Mouse (Mus musculus): Measurements from ENCODE around the gene Nbea. TPM values are rescaled to one million over a fixed set of nuclear protein-coding genes. Genes with fewer than 3 reads are reported as not detected.

Nbea gene
- polyA plus RNA-seq, 1 experiment from 2014 or later, result 25.7 TPM

GRCm38 (mm10) chr3:56065234-56065633 lies 118.3 kb downstream of the Nbea start:
- Histone ChIP-seq H3K27me3 (ENCODE audit: control insufficient read depth, insufficient read depth, low read length) (no peaks in the 10 kb centered on the region), H3K36me3 (ENCODE audit: control insufficient read depth, insufficient read depth, low read length) (no peaks in the 10 kb centered on the region), H3K9me3 (ENCODE audit: control insufficient read depth, low read length) (no peaks in the 10 kb centered on the region), H3K27ac (ENCODE audit: low read depth, low read length) (no peak overlapping the region), H3K4me1 (ENCODE audit: control insufficient read depth, insufficient read depth, low read length) (no peaks in the 10 kb centered on the region), H3K4me3 (ENCODE audit: low read depth, low read length) (no peak overlapping the region), H3K9ac (ENCODE audit: low read length) (no peak overlapping the region), H3K4me2 (no peak overlapping the region)
- no peak for DNase-seq (ENCODE audit: low spot score, missing footprints)
- WGBS, result 86% methylated on average over 4 of the region's 4 CpGs
- ATAC-seq (ENCODE audit: low FRiP score), result no peak

DNA sequence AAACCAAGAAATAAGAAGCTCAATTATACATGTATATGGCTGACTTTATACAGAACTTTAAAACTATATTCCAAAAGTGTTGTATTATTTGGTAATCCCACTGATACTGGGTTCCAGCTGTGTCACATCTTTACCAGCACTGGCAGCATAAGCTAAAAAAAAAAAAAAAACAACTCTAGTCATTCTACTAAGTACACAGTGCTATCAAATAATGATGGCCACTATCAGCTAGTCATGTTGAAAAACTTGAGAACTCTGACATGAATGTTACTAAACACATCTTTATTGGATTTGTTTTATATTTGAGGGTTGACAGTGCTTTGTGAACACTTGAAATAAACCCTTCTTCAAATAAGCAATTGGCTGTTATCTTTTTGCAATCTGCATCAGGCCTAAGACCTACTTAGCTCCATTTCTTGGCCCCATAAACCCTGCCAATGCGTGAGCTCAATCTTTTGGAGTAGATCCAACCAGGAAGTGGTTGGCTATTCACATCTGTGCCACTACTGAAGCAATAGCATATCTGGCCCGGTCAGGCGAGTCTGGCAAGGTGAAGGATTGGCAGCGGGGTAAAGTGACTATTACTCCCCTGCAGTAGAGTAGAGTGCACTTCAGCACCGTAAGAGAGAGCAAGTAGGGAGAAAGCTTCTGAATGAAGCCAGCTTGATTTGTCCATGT lies 137.7 kb downstream of the Nbea start:
- Histone ChIP-seq H3K4me1 (ENCODE audit: control insufficient read depth, insufficient read depth, low read length) (no peaks in the 10 kb centered on the region), H3K27me3 (ENCODE audit: control insufficient read depth, insufficient read depth, low read length) (no peaks in the 10 kb centered on the region), H3K27ac (ENCODE audit: low read depth, low read length) (no peak overlapping the region), H3K36me3 (ENCODE audit: control insufficient read depth, insufficient read depth, low read length) (no peaks in the 10 kb centered on the region), H3K4me3 (ENCODE audit: low read depth, low read length) (no peak overlapping the region), H3K9me3 (ENCODE audit: control insufficient read depth, low read length) (no peaks in the 10 kb centered on the region), H3K9ac (ENCODE audit: low read length) (no peak overlapping the region), H3K4me2 (no peak overlapping the region)
- DNase-seq (ENCODE audit: low spot score, missing footprints), result no peak
- ATAC-seq (ENCODE audit: low FRiP score), result no peak
- WGBS, result 96% methylated on average over 5 of the region's 5 CpGs

DNA sequence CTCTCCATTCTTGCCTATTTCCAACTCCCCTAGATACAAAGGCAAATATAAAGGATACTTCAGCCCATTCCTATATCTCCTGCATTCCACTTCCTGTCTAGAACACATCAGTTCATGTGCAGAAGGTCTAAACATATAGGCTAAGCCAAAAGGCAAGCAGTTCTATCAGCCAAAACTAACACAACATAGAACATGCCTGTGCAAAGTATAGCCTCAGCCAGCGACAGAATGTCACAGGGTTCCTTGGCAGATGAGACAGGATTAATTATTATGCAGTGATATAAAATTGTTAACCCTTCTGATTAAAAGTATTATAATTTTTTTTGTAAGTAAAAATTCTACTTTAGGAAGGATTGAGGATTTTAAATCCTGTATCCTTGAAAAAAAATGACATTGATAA lies 140.4 kb downstream of the Nbea start:
- Histone ChIP-seq H3K36me3 (ENCODE audit: control insufficient read depth, insufficient read depth, low read length) (no peaks in the 10 kb centered on the region), H3K27ac (ENCODE audit: low read depth, low read length) (no peak overlapping the region), H3K4me2 (no peak overlapping the region), H3K9me3 (ENCODE audit: control insufficient read depth, low read length) (no peaks in the 10 kb centered on the region), H3K4me1 (ENCODE audit: control insufficient read depth, insufficient read depth, low read length) (no peaks in the 10 kb centered on the region), H3K4me3 (ENCODE audit: low read depth, low read length) (no peak overlapping the region), H3K27me3 (ENCODE audit: control insufficient read depth, insufficient read depth, low read length) (no peaks in the 10 kb centered on the region), H3K9ac (ENCODE audit: low read length) (no peak overlapping the region)
- WGBS, result 95% methylated on average over 1 of the region's 1 CpGs
- DNase-seq (ENCODE audit: low spot score, missing footprints) (no peak), ATAC-seq (ENCODE audit: low FRiP score) (no peak)

- no peak overlapping the region for H3K9ac ChIP-seq (ENCODE audit: low read length)
- no peak overlapping the region for H3K4me2 ChIP-seq
- H3K27me3 ChIP-seq (ENCODE audit: control insufficient read depth, insufficient read depth, low read length), result no peaks in the 10 kb centered on the region
- no peaks in the 10 kb centered on the region for H3K9me3 ChIP-seq (ENCODE audit: control insufficient read depth, low read length)
- 97% methylated on average over 1 of the region's 1 CpGs for WGBS
- no peak overlapping the region for H3K27ac ChIP-seq (ENCODE audit: low read depth, low read length)
- H3K4me1 ChIP-seq (ENCODE audit: control insufficient read depth, insufficient read depth, low read length), result no peaks in the 10 kb centered on the region
- H3K4me3 ChIP-seq (ENCODE audit: low read depth, low read length), result no peak overlapping the region
- ATAC-seq (ENCODE audit: low FRiP score), result no peak
- DNase-seq (ENCODE audit: low spot score, missing footprints), result no peak
- no peaks in the 10 kb centered on the region for H3K36me3 ChIP-seq (ENCODE audit: control insufficient read depth, insufficient read depth, low read length)
These were observed 144.0 kb downstream of the Nbea start for GRCm38 (mm10) chr3:56039494-56039893.

- WGBS, result 88% methylated on average over 3 of the region's 3 CpGs
- ATAC-seq (ENCODE audit: low FRiP score) (no peak), DNase-seq (ENCODE audit: low spot score, missing footprints) (no peak)
- no peaks in the 10 kb centered on the region for H3K4me1 ChIP-seq (ENCODE audit: control insufficient read depth, insufficient read depth, low read length)
- no peaks in the 10 kb centered on the region for H3K36me3 ChIP-seq (ENCODE audit: control insufficient read depth, insufficient read depth, low read length)
- no peaks in the 10 kb centered on the region for H3K27me3 ChIP-seq (ENCODE audit: control insufficient read depth, insufficient read depth, low read length)
- H3K4me3 ChIP-seq (ENCODE audit: low read depth, low read length), result no peak overlapping the region
- no peak overlapping the region for H3K9ac ChIP-seq (ENCODE audit: low read length)
- H3K4me2 ChIP-seq, result no peak overlapping the region
- H3K27ac ChIP-seq (ENCODE audit: low read depth, low read length), result no peak overlapping the region
- H3K9me3 ChIP-seq (ENCODE audit: control insufficient read depth, low read length), result no peaks in the 10 kb centered on the region
These were observed 148.9 kb downstream of the Nbea start for GRCm38 (mm10) chr3:56034596-56034995.

DNA sequence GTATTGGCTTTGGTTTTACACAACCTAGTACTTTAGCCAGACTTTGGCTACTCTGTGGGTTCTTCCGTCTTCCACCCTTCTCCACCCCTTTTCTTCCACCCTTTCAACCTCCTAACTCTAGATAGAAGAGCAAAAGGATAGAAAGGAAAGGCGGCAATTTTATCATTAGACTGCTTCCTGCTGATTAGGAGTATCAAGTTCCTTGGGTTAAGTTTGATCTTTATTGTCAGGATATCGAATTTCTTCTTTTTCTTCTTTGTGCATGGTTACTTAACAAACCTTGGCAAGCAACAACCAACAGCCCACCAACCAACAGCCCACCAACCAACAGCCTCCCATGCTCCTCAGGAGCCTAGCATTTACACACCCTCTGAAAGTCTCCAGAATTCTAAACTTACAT lies 165.0 kb downstream of the Nbea start:
- H3K4me3 ChIP-seq (ENCODE audit: low read depth, low read length), result no peak overlapping the region
- DNase-seq (ENCODE audit: low spot score, missing footprints), result no peak
- H3K27me3 ChIP-seq (ENCODE audit: control insufficient read depth, insufficient read depth, low read length), result no peaks in the 10 kb centered on the region
- no peaks in the 10 kb centered on the region for H3K9me3 ChIP-seq (ENCODE audit: control insufficient read depth, low read length)
- no peak overlapping the region for H3K4me2 ChIP-seq
- H3K4me1 ChIP-seq (ENCODE audit: control insufficient read depth, insufficient read depth, low read length), result no peaks in the 10 kb centered on the region
- WGBS, result 89% methylated on average over 3 of the region's 3 CpGs
- H3K36me3 ChIP-seq (ENCODE audit: control insufficient read depth, insufficient read depth, low read length), result peaks cover 3% of the 10 kb centered on the region; the same call in 1 of the 2 replicates
- ATAC-seq (ENCODE audit: low FRiP score), result no peak
- H3K27ac ChIP-seq (ENCODE audit: low read depth, low read length), result no peak overlapping the region
- no peak overlapping the region for H3K9ac ChIP-seq (ENCODE audit: low read length)

DNA sequence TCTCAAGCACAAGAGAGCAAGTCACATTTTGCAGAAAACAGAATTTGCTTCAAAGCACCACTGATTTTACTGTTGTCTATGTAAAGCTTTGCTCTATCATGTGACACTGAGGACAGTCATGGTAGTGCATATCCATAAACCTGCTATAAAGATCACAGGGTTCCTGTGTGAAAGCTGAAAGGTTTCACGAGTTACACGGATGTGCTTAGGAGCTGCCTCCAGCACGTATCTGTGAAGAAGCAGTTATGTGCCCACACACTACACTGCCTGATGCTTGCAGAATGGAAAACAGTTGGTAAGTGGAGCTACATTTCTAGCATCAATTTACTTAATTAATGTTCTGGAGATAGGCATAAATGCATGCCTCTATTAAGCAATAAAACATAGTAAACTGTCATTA lies 172.4 kb downstream of the Nbea start:
- Histone ChIP-seq H3K27me3 (ENCODE audit: control insufficient read depth, insufficient read depth, low read length) (no peaks in the 10 kb centered on the region), H3K4me1 (ENCODE audit: control insufficient read depth, insufficient read depth, low read length) (no peaks in the 10 kb centered on the region), H3K36me3 (ENCODE audit: control insufficient read depth, insufficient read depth, low read length) (no peaks in the 10 kb centered on the region), H3K27ac (ENCODE audit: low read depth, low read length) (no peak overlapping the region), H3K9ac (ENCODE audit: low read length) (no peak overlapping the region), H3K4me2 (no peak overlapping the region), H3K4me3 (ENCODE audit: low read depth, low read length) (no peak overlapping the region), H3K9me3 (ENCODE audit: control insufficient read depth, low read length) (no peaks in the 10 kb centered on the region)
- peak; percentile 69 for DNase-seq (ENCODE audit: low spot score, missing footprints)
- 87% methylated on average over 3 of the region's 3 CpGs for WGBS
- no peak for ATAC-seq (ENCODE audit: low FRiP score)

DNA sequence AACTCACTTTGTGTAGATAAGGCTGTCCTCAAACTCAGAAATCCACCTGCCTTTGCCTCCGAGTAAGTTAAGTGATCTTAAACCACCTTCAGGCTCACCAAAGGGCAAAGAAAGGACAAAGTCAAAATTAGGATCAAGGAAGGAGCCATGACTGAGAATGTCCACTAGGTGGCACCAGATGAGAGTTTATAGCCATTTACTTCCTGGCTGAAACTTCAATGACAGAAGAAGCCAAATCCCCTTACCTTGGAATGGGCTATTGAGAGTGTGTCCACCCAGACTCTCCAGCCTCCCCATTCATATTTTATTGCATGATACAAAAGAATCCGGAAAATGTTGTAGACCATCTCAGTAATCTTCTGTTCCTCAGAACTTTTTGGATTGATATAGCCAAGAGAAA lies 175.5 kb downstream of the Nbea start:
- ATAC-seq (ENCODE audit: low FRiP score) (0 out of 2 replicates have a peak, but pooled peaks have one; percentile 42), DNase-seq (ENCODE audit: low spot score, missing footprints) (peak; percentile 93)
- Histone ChIP-seq H3K4me1 (ENCODE audit: control insufficient read depth, insufficient read depth, low read length) (no peaks in the 10 kb centered on the region), H3K4me2 (no peak overlapping the region), H3K36me3 (ENCODE audit: control insufficient read depth, insufficient read depth, low read length) (no peaks in the 10 kb centered on the region), H3K4me3 (ENCODE audit: low read depth, low read length) (no peak overlapping the region), H3K27me3 (ENCODE audit: control insufficient read depth, insufficient read depth, low read length) (no peaks in the 10 kb centered on the region), H3K9me3 (ENCODE audit: control insufficient read depth, low read length) (no peaks in the 10 kb centered on the region), H3K27ac (ENCODE audit: low read depth, low read length) (no peak overlapping the region), H3K9ac (ENCODE audit: low read length) (no peak overlapping the region)
- 27% methylated on average over 2 of the region's 2 CpGs for WGBS

DNA sequence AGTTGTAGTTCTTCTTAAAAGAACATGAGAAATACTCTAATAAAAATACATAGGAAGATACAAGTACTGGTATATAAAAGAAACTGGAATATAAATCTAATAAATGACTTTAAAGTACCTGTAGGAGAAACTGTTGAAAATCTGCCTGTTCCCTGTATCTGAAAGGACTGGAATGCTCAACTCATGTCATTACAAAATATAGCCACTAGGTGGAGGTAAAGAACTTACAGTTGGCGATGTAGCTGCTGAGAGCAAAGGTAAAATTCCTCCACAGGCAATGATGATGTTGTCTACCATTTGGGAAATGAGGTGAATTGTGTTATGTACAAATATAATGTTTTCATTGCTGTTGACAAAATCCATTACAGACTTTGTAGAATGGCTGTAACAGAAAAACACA lies 183.2 kb downstream of the Nbea start:
- DNase-seq (ENCODE audit: low spot score, missing footprints) (peak; percentile 95), ATAC-seq (ENCODE audit: low FRiP score) (peak; percentile 65; the same call in 1 of the 2 replicates)
- no peaks in the 10 kb centered on the region for H3K36me3 ChIP-seq (ENCODE audit: control insufficient read depth, insufficient read depth, low read length)
- 4% methylated on average over 1 of the region's 1 CpGs for WGBS
- no peaks in the 10 kb centered on the region for H3K27me3 ChIP-seq (ENCODE audit: control insufficient read depth, insufficient read depth, low read length)
- no peak overlapping the region for H3K4me3 ChIP-seq (ENCODE audit: low read depth, low read length)
- H3K9ac ChIP-seq (ENCODE audit: low read length), result no peak overlapping the region
- no peaks in the 10 kb centered on the region for H3K9me3 ChIP-seq (ENCODE audit: control insufficient read depth, low read length)
- H3K4me2 ChIP-seq, result no peak overlapping the region
- H3K27ac ChIP-seq (ENCODE audit: low read depth, low read length), result no peak overlapping the region
- no peaks in the 10 kb centered on the region for H3K4me1 ChIP-seq (ENCODE audit: control insufficient read depth, insufficient read depth, low read length)

Measured in midbrain, embryonic 11.5 days (tissue).